Mouse (Mus musculus) CH12.LX (cell line): Measurements from ENCODE around the gene Gif. TPM values are rescaled to one million over a fixed set of nuclear protein-coding genes. Genes with fewer than 3 reads are reported as not detected.

Source experiments
- DNase-seq: peaks from one replicate; pipeline ENCODE4 v3.0.0-alpha.2; 2013; ENCODE audit errors: extremely low read depth
- H3K27ac ChIP-seq: 2 replicates; pipeline ENCODE4 v1.5.1; 2012; ENCODE audit warnings: low read depth, mild to moderate bottlenecking, control low read depth, moderate library complexity; ENCODE audit not compliant: insufficient read depth
- H3K27me3 ChIP-seq: replicated peaks from 2 replicates; pipeline ENCODE3; 2012; ENCODE audit warnings: inconsistent platforms
- H3K36me3 ChIP-seq, 2 experiments: replicated peaks in 1 of 2; 2 replicates each; pipeline versions ENCODE3 to v1.6.1; 2012; ENCODE audit warnings: inconsistent platforms in 1 of 2, low read length in 1 of 2, mild to moderate bottlenecking in 1 of 2, mixed read lengths in 1 of 2, moderate library complexity in 1 of 2; ENCODE audit not compliant: control insufficient read depth in 1 of 2, insufficient read depth in 1 of 2
- H3K4me1 ChIP-seq, 2 experiments: 2 replicates each; pipeline ENCODE4 v1.6.1; 2012; ENCODE audit warnings: inconsistent platforms in 1 of 2, moderate library complexity in 1 of 2; ENCODE audit not compliant: insufficient read depth in 2 of 2, control insufficient read depth in 1 of 2
- H3K4me2 ChIP-seq: 2 replicates; pipeline ENCODE4 v1.6.1; 2012; ENCODE audit warnings: low read depth, mild to moderate bottlenecking, control low read depth; ENCODE audit not compliant: poor library complexity, insufficient read depth, severe bottlenecking
- H3K4me3 ChIP-seq, 3 experiments: fragments of 150-350 bp in 1 of 3; sonication (generic) in 1 of 3; replicated peaks in 1 of 3; 2 replicates each; pipeline versions ENCODE3 to v1.5.1; 2011 to 2012; ENCODE audit warnings: low read depth in 2 of 3, low read length in 2 of 3, mild to moderate bottlenecking in 2 of 3, moderate library complexity in 2 of 3, control low read depth in 1 of 3, improper control_type of control experiment in 1 of 3, inconsistent platforms in 1 of 3, mixed read lengths in 1 of 3; ENCODE audit not compliant: poor library complexity in 1 of 3
- H3K79me2 ChIP-seq: replicated peaks from 2 replicates; pipeline ENCODE4 v1.6.1; 2012; ENCODE audit warnings: mild to moderate bottlenecking, moderate library complexity; ENCODE audit not compliant: control insufficient read depth, poor library complexity, insufficient read depth, severe bottlenecking; ENCODE audit errors: extremely low read depth
- H3K9ac ChIP-seq: 2 replicates; pipeline ENCODE4 v1.6.1; 2012; ENCODE audit warnings: low read depth, mild to moderate bottlenecking, control low read depth, moderate library complexity; ENCODE audit not compliant: insufficient read depth
- H3K9me3 ChIP-seq: replicated peaks from 2 replicates; pipeline ENCODE3; 2012; ENCODE audit warnings: low read length, inconsistent platforms, mixed read lengths
- CHD1 ChIP-seq: IDR thresholded peaks from 2 replicates; pipeline ENCODE4 v1.6.1; 2012; ENCODE audit warnings: low read depth, low read length, improper control_type of control experiment, inconsistent platforms
- CHD2 ChIP-seq: IDR thresholded peaks from 2 replicates; pipeline ENCODE4 v1.6.1; 2011; ENCODE audit warnings: low read length, improper control_type of control experiment
- CTCF ChIP-seq, 2 experiments: IDR thresholded peaks in 1 of 2; conservative IDR thresholded peaks in 1 of 2; 2 replicates each; pipeline ENCODE4 v1.5.1; 2011 to 2012; ENCODE audit warnings: low read depth in 2 of 2, low read length in 2 of 2, improper control_type of control experiment in 1 of 2, inconsistent platforms in 1 of 2, mild to moderate bottlenecking in 1 of 2, moderate library complexity in 1 of 2
- E2F4 ChIP-seq: IDR thresholded peaks from 2 replicates; pipeline ENCODE4 v1.6.1; 2011; ENCODE audit warnings: low read depth, low read length, improper control_type of control experiment; ENCODE audit not compliant: insufficient replicate concordance
- ELF1 ChIP-seq: IDR thresholded peaks from 2 replicates; pipeline ENCODE4 v1.6.1; 2014; ENCODE audit warnings: low read depth, mild to moderate bottlenecking, inconsistent platforms, low read length, improper control_type of control experiment
- GABPA ChIP-seq: IDR thresholded peaks from 2 replicates; pipeline ENCODE4 v1.6.1; 2012; ENCODE audit warnings: low read depth, low read length, improper control_type of control experiment, inconsistent platforms; ENCODE audit not compliant: insufficient replicate concordance
- IRF4 ChIP-seq: IDR thresholded peaks from 2 replicates; pipeline ENCODE4 v1.6.1; 2014; ENCODE audit warnings: low read depth, mild to moderate bottlenecking, inconsistent platforms, low read length, improper control_type of control experiment
- KAT2A ChIP-seq: IDR thresholded peaks from 2 replicates; pipeline ENCODE4 v1.6.1; 2012; ENCODE audit warnings: low read length, improper control_type of control experiment, inconsistent platforms; ENCODE audit not compliant: insufficient replicate concordance
- MAFK ChIP-seq: IDR thresholded peaks from 2 replicates; pipeline ENCODE4 v1.6.1; 2011; ENCODE audit warnings: low read length, improper control_type of control experiment; ENCODE audit not compliant: insufficient replicate concordance
- MAX ChIP-seq: IDR thresholded peaks from 2 replicates; pipeline ENCODE4 v1.6.1; 2011; ENCODE audit warnings: low read length, improper control_type of control experiment
- NELFE ChIP-seq: IDR thresholded peaks from 2 replicates; pipeline ENCODE4 v1.6.1; 2011; ENCODE audit warnings: low read depth, low read length, improper control_type of control experiment
- POLR2A ChIP-seq: IDR thresholded peaks from 2 replicates; pipeline ENCODE4 v1.6.1; 2011; ENCODE audit warnings: low read depth, mild to moderate bottlenecking, improper control_type of control experiment, low read length
- POLR2AphosphoS2 ChIP-seq: IDR thresholded peaks from 2 replicates; pipeline ENCODE4 v1.6.1; 2011; ENCODE audit warnings: low read depth, low read length, improper control_type of control experiment
- RCOR1 ChIP-seq: conservative IDR thresholded peaks from 2 replicates; pipeline ENCODE4 v1.6.1; 2012; ENCODE audit warnings: low read depth, mild to moderate bottlenecking, inconsistent platforms, low read length, improper control_type of control experiment
- SIN3A ChIP-seq: IDR thresholded peaks from 2 replicates; pipeline ENCODE4 v1.6.1; 2012; ENCODE audit warnings: low read length, improper control_type of control experiment, inconsistent platforms
- UBTF ChIP-seq: IDR thresholded peaks from 2 replicates; pipeline ENCODE4 v1.6.1; 2012; ENCODE audit warnings: low read depth, mild to moderate bottlenecking, inconsistent platforms, low read length, improper control_type of control experiment, moderate library complexity
- USF2 ChIP-seq: conservative IDR thresholded peaks from 2 replicates; pipeline ENCODE4 v1.6.1; 2011; ENCODE audit warnings: low read depth, low read length, improper control_type of control experiment
- ZC3H11A ChIP-seq: IDR thresholded peaks from 2 replicates; pipeline ENCODE4 v1.6.1; 2012; ENCODE audit warnings: low read depth, mild to moderate bottlenecking, inconsistent platforms, low read length, improper control_type of control experiment
- ZKSCAN1 ChIP-seq: IDR thresholded peaks from 2 replicates; pipeline ENCODE4 v1.6.1; 2012; ENCODE audit warnings: low read depth, inconsistent platforms, low read length, improper control_type of control experiment, borderline replicate concordance
- ZNF384 ChIP-seq: IDR thresholded peaks from 2 replicates; pipeline ENCODE4 v1.6.1; 2012; ENCODE audit warnings: low read depth, low read length, improper control_type of control experiment, inconsistent platforms
- dilution Hi-C: fragments of 300-500 bp; cut with MboI; formaldehyde crosslinking; loops from 2 replicates; pipeline ENCODE4 v1.14.3; 2020; ENCODE audit warnings: low sequenced_read_pairs; ENCODE audit not compliant: extremely low pct_unique_long_range_greater_than_20kb, extremely low pct_ligation_motif_present
- in situ Hi-C: fragments of 300-500 bp; cut with MboI; formaldehyde crosslinking; loops from 3 replicates; pipeline ENCODE4 v1.14.3; 2019; ENCODE audit warnings: low sequenced_read_pairs, low pct_ligation_motif_present, low pct_unique_long_range_greater_than_20kb, mixed read lengths
- polyA plus RNA-seq: library from polyadenylated mRNA; unstranded; fragments of >175 nt; gene quantifications from 2 replicates; pipeline ENCODE4 v1.2.1, GENCODE M21; 2012; ENCODE audit warnings: low read depth; ENCODE audit not compliant: insufficient read length
- total RNA-seq, 2 experiments: library from RNA; depleted of rRNA; stranded (reverse); fragments of 300-350 nt in 1 of 2; fragments of >200 nt in 1 of 2; gene quantifications; 2 replicates each; pipeline ENCODE4 v1.2.3; 2012 to 2014

The Gif gene
- total and polyA plus RNA-seq, 3 experiments: 0.21 to 0.28 (median 0.24) TPM

GRCm38 (mm10) chr19:11720071-11720470, 27.3 kb upstream of the Gif start:
- Histone ChIP-seq H3K9ac (no peak overlapping the region), H3K4me2 (no peak overlapping the region), H3K27me3 (no peaks in the 10 kb centered on the region), H3K36me3 (no peaks in the 10 kb centered on the region), H3K27ac (no peak overlapping the region), H3K9me3 (no peaks in the 10 kb centered on the region), H3K4me1 (no peaks in the 10 kb centered on the region), H3K4me3 (no peak overlapping the region), H3K79me2 (no peaks in the 10 kb centered on the region)
- no peak for DNase-seq
- TF ChIP-seq IRF4: no peak
- no peak for TF ChIP-seq KAT2A
- TF ChIP-seq POLR2AphosphoS2: no peak
- TF ChIP-seq CHD2: no peak
- no peak for TF ChIP-seq CTCF (conservative IDR thresholded peaks at IDR 0.05 in 1 of 2, IDR thresholded peaks at IDR 0.05 in 1 of 2; ENCODE audit: low read depth in 2 of 2, low read length in 2 of 2)
- TF ChIP-seq USF2: no peak
- TF ChIP-seq SIN3A: no peak
- no peak for TF ChIP-seq ZNF384
- TF ChIP-seq RCOR1: no peak
- TF ChIP-seq ZC3H11A: no peak
- TF ChIP-seq UBTF: no peak
- TF ChIP-seq ELF1: no peak
- no peak for TF ChIP-seq POLR2A
- no peak for TF ChIP-seq CHD1
- TF ChIP-seq ZKSCAN1: no peak
- TF ChIP-seq MAX: no peak
- no peak for TF ChIP-seq NELFE
- no peak for TF ChIP-seq GABPA
- dilution Hi-C loops (no loop called here), in situ Hi-C loops (no loop called here)

GRCm38 (mm10) chr19:11723870-11724269, 23.5 kb upstream of the Gif start:
- H3K4me2 ChIP-seq: no peak overlapping the region
- no peaks in the 10 kb centered on the region for H3K9me3 ChIP-seq
- no peak for DNase-seq
- no peaks in the 10 kb centered on the region for H3K36me3 ChIP-seq
- no peak overlapping the region for H3K27ac ChIP-seq
- in situ Hi-C loops: no loop called here
- TF ChIP-seq MAFK: no peak
- no peak for TF ChIP-seq NELFE
- no peak for TF ChIP-seq E2F4
- no peak overlapping the region for H3K9ac ChIP-seq
- H3K79me2 ChIP-seq: no peaks in the 10 kb centered on the region
- H3K4me1 ChIP-seq: no peaks in the 10 kb centered on the region
- dilution Hi-C loops: no loop called here
- H3K27me3 ChIP-seq: no peaks in the 10 kb centered on the region
- H3K4me3 ChIP-seq: no peak overlapping the region
